Mouse (Mus musculus) brain, embryonic 14.5 days (tissue): ENCODE data around the gene Tldc2.

Source experiments
- CTCF ChIP-seq: fragments of 200-500 bp; IDR thresholded peaks from 2 replicates; pipeline ENCODE4 v1.5.1; 2012; ENCODE audit warnings: inconsistent platforms, mild to moderate bottlenecking, moderate library complexity, borderline replicate concordance; ENCODE audit not compliant: insufficient read depth, insufficient read length; ENCODE audit errors: extremely low read depth
- POLR2A ChIP-seq: fragments of 200-500 bp; IDR thresholded peaks from 2 replicates; pipeline ENCODE4 v1.6.1; 2012; ENCODE audit warnings: mild to moderate bottlenecking, inconsistent platforms, borderline replicate concordance; ENCODE audit not compliant: poor library complexity, insufficient read depth, insufficient read length, severe bottlenecking; ENCODE audit errors: extremely low read depth

GRCm38 (mm10) chr2:157071556-157071955 lies 15.3 kb upstream of the Tldc2 start:
- TF ChIP-seq CTCF (no peak), POLR2A (no peak)
